Mouse (Mus musculus) MEL (cell line): ENCODE measurements around the gene Hnrnpl. TPM values are rescaled to one million over a fixed set of nuclear protein-coding genes. Genes with fewer than 3 reads are reported as not detected.
"Not testable (repeated sequence)": the region's sequence is repeated elsewhere in the genome, so short reads cannot be mapped to it uniquely, and the experiment has no call there.

Experiments
- DNase-seq: peaks from one replicate; pipeline ENCODE4 v3.0.0; 2011; ENCODE audit warnings: low read depth, low spot score
- H3K27ac ChIP-seq: 2 replicates; pipeline ENCODE4 v1.5.1; 2012; ENCODE audit warnings: low read depth, mild to moderate bottlenecking, control low read depth, low read length, moderate library complexity; ENCODE audit not compliant: control insufficient read depth
- H3K27me3 ChIP-seq, 2 experiments: fragments of 150-350 bp in 1 of 2; sonication (generic) in 1 of 2; 2 replicates each; pipeline ENCODE4 v1.6.1; 2012; ENCODE audit warnings: low read length in 2 of 2, mild to moderate bottlenecking in 2 of 2, improper control_type of control experiment in 1 of 2, moderate library complexity in 1 of 2; ENCODE audit not compliant: insufficient read depth in 2 of 2, control insufficient read depth in 1 of 2
- H3K36me3 ChIP-seq, 2 experiments: 2 replicates each; pipeline ENCODE4 v1.6.1; 2012 to 2014; ENCODE audit warnings: low read length in 2 of 2, improper control_type of control experiment in 1 of 2, inconsistent platforms in 1 of 2, mild to moderate bottlenecking in 1 of 2; ENCODE audit not compliant: insufficient read depth in 2 of 2, control insufficient read depth in 1 of 2
- H3K4me1 ChIP-seq, 2 experiments: fragments of 150-350 bp in 1 of 2; sonication (generic) in 1 of 2; 2 replicates each; pipeline ENCODE4 v1.6.1; 2012; ENCODE audit warnings: low read length in 2 of 2, improper control_type of control experiment in 1 of 2, mild to moderate bottlenecking in 1 of 2; ENCODE audit not compliant: insufficient read depth in 2 of 2, control insufficient read depth in 1 of 2
- H3K4me3 ChIP-seq, 2 experiments: fragments of 150-350 bp in 1 of 2; sonication (generic) in 1 of 2; 2 replicates each; pipeline ENCODE4 v1.5.1; 2012; ENCODE audit warnings: low read depth in 2 of 2, low read length in 2 of 2, mild to moderate bottlenecking in 2 of 2, moderate library complexity in 2 of 2, control low read depth in 1 of 2, improper control_type of control experiment in 1 of 2; ENCODE audit not compliant: control insufficient read depth in 1 of 2, insufficient read depth in 1 of 2
- H3K79me2 ChIP-seq: 2 replicates; pipeline ENCODE4 v1.6.1; 2012; ENCODE audit warnings: mild to moderate bottlenecking, low read length, moderate library complexity; ENCODE audit not compliant: control insufficient read depth, poor library complexity, insufficient read depth
- H3K9ac ChIP-seq: 2 replicates; pipeline ENCODE4 v1.6.1; 2012; ENCODE audit warnings: low read depth, mild to moderate bottlenecking, control low read depth, low read length, moderate library complexity; ENCODE audit not compliant: control insufficient read depth, poor library complexity, severe bottlenecking
- H3K9me3 ChIP-seq: fragments of 150-350 bp; sonication (generic); replicated peaks from 2 replicates; pipeline ENCODE4 v1.6.1; 2012; ENCODE audit warnings: mild to moderate bottlenecking, low read length, improper control_type of control experiment, moderate library complexity; ENCODE audit not compliant: insufficient read depth
- CHD1 ChIP-seq: IDR thresholded peaks from 2 replicates; pipeline ENCODE4 v1.6.1; 2012; ENCODE audit warnings: low read depth, mild to moderate bottlenecking, inconsistent platforms, low read length, improper control_type of control experiment
- CTCF ChIP-seq, 3 experiments: IDR thresholded peaks in 2 of 3; conservative IDR thresholded peaks in 1 of 3; 2 replicates each; pipeline ENCODE4 v1.5.1; 2011 to 2012; ENCODE audit warnings: low read length in 3 of 3, low read depth in 2 of 3, mild to moderate bottlenecking in 2 of 3, improper control_type of control experiment in 1 of 3, inconsistent platforms in 1 of 3, mixed read lengths in 1 of 3, moderate library complexity in 1 of 3; ENCODE audit not compliant: control insufficient read depth in 1 of 3, insufficient read depth in 1 of 3, poor library complexity in 1 of 3, severe bottlenecking in 1 of 3
- ETS1 ChIP-seq: IDR thresholded peaks from 2 replicates; pipeline ENCODE4 v1.6.1; 2012; ENCODE audit warnings: low read depth, mild to moderate bottlenecking, inconsistent platforms, low read length, improper control_type of control experiment, moderate library complexity
- HCFC1 ChIP-seq: IDR thresholded peaks from 2 replicates; pipeline ENCODE4 v1.6.1; 2012; ENCODE audit warnings: low read depth, mild to moderate bottlenecking, inconsistent platforms, low read length, improper control_type of control experiment, moderate library complexity
- JUND ChIP-seq: IDR thresholded peaks from 2 replicates; pipeline ENCODE4 v1.6.1; 2011; ENCODE audit warnings: low read depth, mild to moderate bottlenecking, improper control_type of control experiment, low read length
- MAFK ChIP-seq: IDR thresholded peaks from 2 replicates; pipeline ENCODE4 v1.6.1; 2011; ENCODE audit warnings: low read depth, mild to moderate bottlenecking, low read length, improper control_type of control experiment, borderline replicate concordance
- NELFE ChIP-seq: IDR thresholded peaks from 2 replicates; pipeline ENCODE4 v1.6.1; 2011; ENCODE audit warnings: low read depth, low read length, improper control_type of control experiment
- RAD21 ChIP-seq: IDR thresholded peaks from 2 replicates; pipeline ENCODE4 v1.6.1; 2011; ENCODE audit warnings: mild to moderate bottlenecking, low read depth, low read length, improper control_type of control experiment
- RCOR1 ChIP-seq: IDR thresholded peaks from 2 replicates; pipeline ENCODE4 v1.6.1; 2012; ENCODE audit warnings: low read depth, mild to moderate bottlenecking, inconsistent platforms, low read length, improper control_type of control experiment
- SIN3A ChIP-seq: IDR thresholded peaks from 2 replicates; pipeline ENCODE4 v1.6.1; 2012; ENCODE audit warnings: low read length, improper control_type of control experiment, inconsistent platforms
- SMC3 ChIP-seq: IDR thresholded peaks from 2 replicates; pipeline ENCODE4 v1.6.1; 2011; ENCODE audit warnings: low read depth, low read length, improper control_type of control experiment
- TAL1 ChIP-seq: IDR thresholded peaks from 2 replicates; pipeline ENCODE4 v1.6.1; 2012; ENCODE audit warnings: mild to moderate bottlenecking, inconsistent platforms, low read length, moderate library complexity, mixed read lengths
- TCF12 ChIP-seq: IDR thresholded peaks from 2 replicates; pipeline ENCODE4 v1.6.1; 2014; ENCODE audit warnings: low read depth, mild to moderate bottlenecking, inconsistent platforms, low read length, improper control_type of control experiment, moderate library complexity
- ZC3H11A ChIP-seq: IDR thresholded peaks from 2 replicates; pipeline ENCODE4 v1.6.1; 2012; ENCODE audit warnings: low read depth, mild to moderate bottlenecking, inconsistent platforms, low read length, improper control_type of control experiment
- ZKSCAN1 ChIP-seq: IDR thresholded peaks from 2 replicates; pipeline ENCODE4 v1.6.1; 2012; ENCODE audit warnings: low read depth, mild to moderate bottlenecking, inconsistent platforms, low read length, improper control_type of control experiment, moderate library complexity
- ZNF384 ChIP-seq: IDR thresholded peaks from 2 replicates; pipeline ENCODE4 v1.6.1; 2012; ENCODE audit warnings: low read depth, mild to moderate bottlenecking, inconsistent platforms, low read length, improper control_type of control experiment
- polyA plus RNA-seq, 2 experiments: library from polyadenylated mRNA; stranded (reverse) in 1 of 2; unstranded in 1 of 2; fragments of >175 nt in 1 of 2; fragments of >200 nt in 1 of 2; gene quantifications; 2 replicates each; pipeline versions ENCODE4 v1.2.1 to v1.2.4; 2012; ENCODE audit warnings: low replicate concordance in 2 of 2, low read depth in 1 of 2; ENCODE audit not compliant: insufficient read length in 2 of 2, insufficient read depth in 1 of 2, missing spikeins in 1 of 2
- total RNA-seq: library from RNA; depleted of rRNA; stranded (reverse); fragments of 300-350 nt; gene quantifications from 2 replicates; pipeline ENCODE4 v1.2.3, GENCODE M21; 2012

The Hnrnpl gene
- total and polyA plus RNA-seq, 3 experiments = 246 to 1,095 (median 684) TPM

- no peak for TF ChIP-seq ZKSCAN1
- TF ChIP-seq ETS1 = peak; percentile 72
- no peak for TF ChIP-seq MAFK
- TF ChIP-seq TCF12 = peak; percentile 84
- TF ChIP-seq JUND = no peak
- 0 out of 2 replicates have a peak, but pooled peaks have one; percentile 80 for TF ChIP-seq CHD1
- peak; percentile 89 for TF ChIP-seq NELFE
- TF ChIP-seq HCFC1 = peak; percentile 73
Measured at GRCm38 (mm10) chr7:28865481-28866300, 57.4 kb downstream of the Hnrnpl start (continued).

GRCm38 (mm10) chr7:28866769-28867507, 58.6 kb downstream of the Hnrnpl start:
- no peaks in the 10 kb centered on the region for H3K27me3 ChIP-seq
- H3K4me3 ChIP-seq = peak overlapping the region in 1 of 2 experiments; percentile 49; a peak in 2 of 4 replicates
- H3K36me3 ChIP-seq = peaks cover 0 to 26% of the 10 kb centered on the region in 2 experiments; a peak in 2 of 4 replicates
- DNase-seq = peak; percentile 75
- no peaks in the 10 kb centered on the region for H3K9me3 ChIP-seq
- no peaks in the 10 kb centered on the region; the same call in 1 of the 2 replicates for H3K79me2 ChIP-seq
- peaks cover 7 to 42% of the 10 kb centered on the region in 2 experiments for H3K4me1 ChIP-seq
- H3K9ac ChIP-seq = peak overlapping the region; percentile 74
- TF ChIP-seq RCOR1 (peak; percentile 31; the same call in 1 of the 2 replicates), ETS1 (peak; percentile 54; the same call in 1 of the 2 replicates), MAFK (no peak), TAL1 (no peak)
- peak overlapping the region; percentile 93 for H3K27ac ChIP-seq

DNA sequence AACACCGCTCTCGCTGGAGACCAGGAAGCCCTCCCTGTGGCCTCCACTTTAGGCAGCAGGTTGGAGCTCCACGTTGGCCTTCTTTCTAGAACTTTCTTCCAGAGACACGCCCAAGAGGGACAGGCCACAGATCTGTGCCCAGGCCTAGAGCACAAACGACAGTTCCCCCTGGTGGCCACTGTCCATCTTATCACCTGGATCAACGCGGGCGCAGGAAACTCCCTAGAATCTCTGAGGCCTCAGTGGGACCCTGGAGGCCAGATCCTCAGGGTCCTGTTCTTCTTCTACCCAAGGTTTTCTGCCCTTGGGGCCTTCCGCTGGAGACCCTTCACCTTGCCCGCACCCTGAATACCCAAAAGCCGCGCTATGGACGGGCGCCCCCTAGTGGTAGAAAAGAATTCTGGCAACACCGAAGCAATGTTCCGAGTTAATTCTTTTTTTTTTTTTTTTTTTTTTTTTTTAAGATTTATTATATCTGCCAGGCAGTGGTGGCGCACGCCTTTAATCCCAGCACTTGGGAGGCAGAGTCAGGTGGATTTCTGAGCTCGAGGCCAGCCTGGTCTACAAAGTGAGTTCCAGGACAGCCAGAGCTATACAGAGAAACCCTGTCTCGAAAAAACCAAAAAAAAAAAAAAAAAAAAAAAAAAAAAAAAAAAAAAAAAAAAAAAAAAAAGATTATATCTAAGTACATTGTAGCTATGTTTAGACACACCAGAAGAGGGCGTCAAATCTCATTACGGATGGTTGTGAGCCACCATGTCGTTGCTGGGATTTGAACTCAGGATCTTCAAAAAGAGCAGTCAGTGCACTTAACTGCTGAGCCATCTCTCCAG, 59.4 kb downstream of the Hnrnpl start:
- peaks cover 7 to 41% of the 10 kb centered on the region in 2 experiments for H3K4me1 ChIP-seq
- not testable (repeated sequence) for H3K9me3 ChIP-seq
- peak; percentile 49; the same call in 1 of the 2 replicates for TF ChIP-seq ZKSCAN1
- TF ChIP-seq HCFC1 = 0 out of 2 replicates have a peak, but pooled peaks have one; percentile 49
- peak; percentile 41; the same call in 1 of the 2 replicates for TF ChIP-seq ZC3H11A
- TF ChIP-seq CTCF (IDR thresholded peaks at IDR 0.05 in 2 of 3, conservative IDR thresholded peaks at IDR 0.05 in 1 of 3; ENCODE audit: control insufficient read depth in 1 of 3, insufficient read depth in 1 of 3, low read depth in 2 of 3, low read length in 3 of 3, poor library complexity in 1 of 3, severe bottlenecking in 1 of 3) = peak; percentile 52 to 88 (median 71); a peak in 5 of 6 replicates
- peak; percentile 46; the same call in 1 of the 2 replicates for TF ChIP-seq RAD21
- TF ChIP-seq SMC3 = peak; percentile 58
- peak; percentile 33; the same call in 1 of the 2 replicates for TF ChIP-seq SIN3A
- TF ChIP-seq ZNF384 = peak; percentile 96
- TF ChIP-seq, all 39 proteins: peak for 8; not testable (repeated sequence) for 31
- peak; percentile 79 for DNase-seq
- Histone ChIP-seq H3K4me3 (peak overlapping the region in 1 of 2 experiments; percentile 33; a peak in 1 of 4 replicates), H3K9ac (peak overlapping the region; percentile 52), H3K36me3 (peaks cover 0 to 26% of the 10 kb centered on the region in 2 experiments; a peak in 2 of 4 replicates), H3K27ac (peak overlapping the region; percentile 93)
- not testable (repeated sequence) for H3K79me2 ChIP-seq, H3K27me3 ChIP-seq
